Mouse (Mus musculus) heart, embryonic 13.5 days (tissue): ENCODE measurements around the gene Dnajb1. TPM values are rescaled to one million over a fixed set of nuclear protein-coding genes. Genes with fewer than 3 reads are reported as not detected.

Experiments used
- ATAC-seq: fragments of 200-750 bp; cut with Nextera tagmentation; 2 replicates; pipeline ENCODE4 v1.8.0; 2017; ENCODE audit warnings: moderate TSS enrichment; ENCODE audit not compliant: insufficient number of reproducible peaks, low FRiP score, low TSS enrichment; ENCODE audit errors: extremely low read depth
- H3K27ac ChIP-seq: fragments of 300-500 bp; sonication (generic); replicated peaks from 2 replicates; pipeline ENCODE4 v1.5.1; 2015; ENCODE audit warnings: moderate library complexity, mild to moderate bottlenecking, inconsistent platforms
- H3K27me3 ChIP-seq: fragments of 300-500 bp; sonication (generic); replicated peaks from 2 replicates; pipeline ENCODE4 v1.6.1; 2015; ENCODE audit warnings: mild to moderate bottlenecking, inconsistent platforms
- H3K36me3 ChIP-seq: fragments of 300-500 bp; sonication (generic); 2 replicates; pipeline ENCODE4 v1.6.1; 2015; ENCODE audit warnings: mild to moderate bottlenecking, inconsistent platforms
- H3K4me1 ChIP-seq: fragments of 300-500 bp; sonication (generic); 2 replicates; pipeline ENCODE4 v1.6.1; 2015; ENCODE audit warnings: inconsistent platforms
- H3K4me2 ChIP-seq: fragments of 300-500 bp; sonication (generic); 2 replicates; pipeline ENCODE4 v1.6.1; 2015; ENCODE audit warnings: inconsistent platforms, mild to moderate bottlenecking, moderate library complexity
- H3K4me3 ChIP-seq: fragments of 300-500 bp; sonication (generic); 2 replicates; pipeline ENCODE4 v1.5.1; 2015; ENCODE audit warnings: moderate library complexity, mild to moderate bottlenecking, inconsistent platforms
- H3K9ac ChIP-seq: fragments of 300-500 bp; sonication (generic); 2 replicates; pipeline ENCODE4 v1.6.1; 2015; ENCODE audit warnings: inconsistent platforms, mild to moderate bottlenecking, moderate library complexity
- H3K9me3 ChIP-seq: fragments of 300-500 bp; sonication (generic); 2 replicates; pipeline ENCODE4 v1.6.1; 2016; ENCODE audit warnings: inconsistent platforms
- WGBS: fragments of 180-500 bp; shearing (Covaris S2); methylation state at CpG from one replicate; pipeline ENCODE4 v1.1.7; 2015; ENCODE audit warnings: mixed read lengths; 5-methylcytosine and 5-hydroxymethylcytosine counted together
- polyA plus RNA-seq: library from polyadenylated mRNA; unstranded; fragments of >200 nt; fragmentation: Nextera tagmentation; extraction: Ambion mirVana; gene quantifications from 2 replicates; pipeline ENCODE4 v1.2.1, GENCODE M21; 2015

The Dnajb1 gene
- polyA plus RNA-seq, 1 experiment from 2014 or later: 41.4 TPM

DNA sequence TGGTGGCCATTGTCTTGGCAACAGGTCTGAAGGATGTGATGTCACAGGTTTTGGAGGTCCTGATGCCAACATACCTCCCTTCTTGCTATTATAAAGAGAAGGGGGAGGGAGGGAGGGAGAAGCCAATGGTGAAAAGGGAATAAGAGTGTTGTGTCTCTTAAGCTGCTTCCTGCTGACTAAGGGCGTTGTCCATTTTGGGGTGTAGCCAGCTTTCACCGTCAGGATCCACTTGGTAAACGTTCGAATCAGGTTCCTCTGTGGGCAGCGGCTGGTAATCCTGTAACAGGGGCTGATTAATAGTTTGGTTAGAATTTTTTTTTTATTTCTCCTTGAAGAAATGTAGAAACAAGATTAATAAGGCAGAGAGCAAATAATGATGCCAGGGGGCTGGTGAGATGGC is 31.7 kb downstream of the Dnajb1 start:
- peaks cover 8% of the 10 kb centered on the region; the same call in 1 of the 2 replicates for H3K27me3 ChIP-seq
- H3K9me3 ChIP-seq: 0 out of 2 replicates have a peak, but pooled peaks cover 4% of the 10 kb centered on the region
- ATAC-seq: no peak
- H3K4me1 ChIP-seq: no peaks in the 10 kb centered on the region
- 69% methylated on average over 5 of the region's 5 CpGs for WGBS
- H3K4me2 ChIP-seq: no peak overlapping the region
- H3K4me3 ChIP-seq: no peak overlapping the region
- H3K27ac ChIP-seq: no peak overlapping the region
- H3K9ac ChIP-seq: no peak overlapping the region
- H3K36me3 ChIP-seq: no peaks in the 10 kb centered on the region

- Histone ChIP-seq H3K4me3 (no peak overlapping the region), H3K4me2 (no peak overlapping the region), H3K9ac (no peak overlapping the region), H3K4me1 (peaks cover 4% of the 10 kb centered on the region; the same call in 1 of the 2 replicates), H3K9me3 (no peaks in the 10 kb centered on the region), H3K36me3 (no peaks in the 10 kb centered on the region), H3K27ac (no peak overlapping the region), H3K27me3 (peaks cover 11% of the 10 kb centered on the region; the same call in 1 of the 2 replicates)
- 87% methylated on average over 11 of the region's 11 CpGs for WGBS
- ATAC-seq: no peak
Measured at GRCm38 (mm10) chr8:83647511-83647910, 39.5 kb downstream of the Dnajb1 start.

GRCm38 (mm10) chr8:83648031-83648430 is 40.0 kb downstream of the Dnajb1 start:
- H3K4me2 ChIP-seq: no peak overlapping the region
- no peaks in the 10 kb centered on the region for H3K9me3 ChIP-seq
- no peak for ATAC-seq
- H3K27me3 ChIP-seq: peaks cover 11% of the 10 kb centered on the region; the same call in 1 of the 2 replicates
- H3K9ac ChIP-seq: no peak overlapping the region
- WGBS: 87% methylated on average over 4 of the region's 4 CpGs
- H3K27ac ChIP-seq: no peak overlapping the region
- H3K36me3 ChIP-seq: no peaks in the 10 kb centered on the region
- no peak overlapping the region for H3K4me3 ChIP-seq
- peaks cover 4% of the 10 kb centered on the region; the same call in 1 of the 2 replicates for H3K4me1 ChIP-seq

- no peak for ATAC-seq
- no peak overlapping the region for H3K27ac ChIP-seq
- peaks cover 4% of the 10 kb centered on the region; the same call in 1 of the 2 replicates for H3K27me3 ChIP-seq
- no peaks in the 10 kb centered on the region for H3K9me3 ChIP-seq
- H3K4me1 ChIP-seq: peaks cover 15% of the 10 kb centered on the region
- WGBS: 89% methylated on average over 6 of the region's 6 CpGs
- no peak overlapping the region for H3K4me2 ChIP-seq
- H3K4me3 ChIP-seq: no peak overlapping the region
- no peaks in the 10 kb centered on the region; the same call in 1 of the 2 replicates for H3K36me3 ChIP-seq
- H3K9ac ChIP-seq: no peak overlapping the region
Measured at GRCm38 (mm10) chr8:83649699-83650098, 41.7 kb downstream of the Dnajb1 start.

DNA sequence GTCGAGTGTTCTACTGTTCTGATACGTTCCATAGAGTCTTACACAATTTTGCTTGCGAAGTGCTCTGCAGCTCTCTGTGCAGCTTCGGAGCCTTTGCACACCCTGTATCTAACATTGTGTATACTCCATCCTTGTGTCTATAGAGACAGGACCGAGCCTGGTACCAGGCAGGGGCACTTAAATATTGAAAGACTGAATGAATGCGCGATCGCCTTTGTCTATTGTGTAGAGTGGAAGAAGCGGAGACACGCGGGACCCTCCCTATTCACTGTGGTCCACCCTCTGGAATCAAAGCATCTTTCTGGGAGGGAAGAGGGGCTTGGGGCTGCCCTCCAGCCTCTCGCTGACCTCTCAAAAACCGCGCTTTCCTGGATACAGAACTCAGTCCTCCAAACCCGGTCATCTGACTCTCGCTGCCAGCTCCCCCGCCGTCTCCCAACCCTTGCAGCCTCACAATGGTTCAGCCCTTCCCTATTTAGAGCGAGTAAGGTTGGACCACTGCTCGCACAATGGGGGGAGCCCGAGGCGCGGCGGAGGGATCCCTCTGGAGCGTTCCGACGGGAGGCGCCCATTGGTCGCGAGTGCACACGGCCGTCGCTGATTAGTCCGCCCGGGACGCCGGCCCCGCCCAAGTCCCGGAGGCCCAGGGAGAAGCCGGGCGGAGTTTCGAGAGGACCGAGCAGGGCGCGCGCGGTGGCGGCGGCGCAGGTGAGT is 44.2 kb downstream of the Dnajb1 start, which contains the start of gene Gipc1:
TSS of gene Gipc1 (plus strand) at position 648 of the 714 bp plus-strand sequence.
- H3K27me3 ChIP-seq: no peaks in the 10 kb centered on the region
- ATAC-seq: peak; percentile 92
- 4% methylated on average over 48 of the region's 50 CpGs for WGBS
- H3K9ac ChIP-seq: peak within 1 kb of the TSS; percentile 88
- H3K36me3 ChIP-seq: peaks cover 19% of the 10 kb centered on the region
- H3K27ac ChIP-seq: peak within 1 kb of the TSS; percentile 76
- peaks cover 28% of the 10 kb centered on the region for H3K4me1 ChIP-seq
- peak within 1 kb of the TSS; percentile 77 for H3K4me3 ChIP-seq
- peak within 1 kb of the TSS; percentile 95 for H3K4me2 ChIP-seq
- no peaks in the 10 kb centered on the region for H3K9me3 ChIP-seq

GRCm38 (mm10) chr8:83652744-83653661 is 45.0 kb downstream of the Dnajb1 start:
- Histone ChIP-seq H3K27ac (peak overlapping the region; percentile 76), H3K4me1 (peaks cover 28% of the 10 kb centered on the region), H3K9ac (peak overlapping the region; percentile 88), H3K27me3 (no peaks in the 10 kb centered on the region), H3K36me3 (peaks cover 27% of the 10 kb centered on the region), H3K4me2 (peak overlapping the region; percentile 95), H3K4me3 (peak overlapping the region; percentile 77), H3K9me3 (no peaks in the 10 kb centered on the region)
- ATAC-seq: 0 out of 2 replicates have a peak, but pooled peaks have one; percentile 4
- 1% methylated on average over 37 of the region's 46 CpGs for WGBS

- peak overlapping the region; percentile 88 for H3K9ac ChIP-seq
- ATAC-seq: no peak
- WGBS: 33% methylated on average over 10 of the region's 10 CpGs
Measured at GRCm38 (mm10) chr8:83653662-83654017, 45.6 kb downstream of the Dnajb1 start.

GRCm38 (mm10) chr8:83654725-83655124 is 46.7 kb downstream of the Dnajb1 start:
- no peak overlapping the region for H3K9ac ChIP-seq
- H3K4me1 ChIP-seq: peaks cover 28% of the 10 kb centered on the region
- H3K4me3 ChIP-seq: no peak overlapping the region
- WGBS: 86% methylated on average over 6 of the region's 6 CpGs
- no peak overlapping the region for H3K4me2 ChIP-seq
- H3K36me3 ChIP-seq: peaks cover 38% of the 10 kb centered on the region
- ATAC-seq: no peak
- H3K9me3 ChIP-seq: no peaks in the 10 kb centered on the region
- H3K27ac ChIP-seq: no peak overlapping the region
- no peaks in the 10 kb centered on the region for H3K27me3 ChIP-seq

More at GRCm38 (mm10) chr8:83653662-83654017, 45.6 kb downstream of the Dnajb1 start:
- peak overlapping the region; percentile 95 for H3K4me2 ChIP-seq
- H3K9me3 ChIP-seq: no peaks in the 10 kb centered on the region
- peaks cover 28% of the 10 kb centered on the region for H3K4me1 ChIP-seq
- H3K36me3 ChIP-seq: peaks cover 30% of the 10 kb centered on the region
- H3K27ac ChIP-seq: peak overlapping the region; percentile 76
- no peaks in the 10 kb centered on the region for H3K27me3 ChIP-seq
- H3K4me3 ChIP-seq: peak overlapping the region; percentile 77

DNA sequence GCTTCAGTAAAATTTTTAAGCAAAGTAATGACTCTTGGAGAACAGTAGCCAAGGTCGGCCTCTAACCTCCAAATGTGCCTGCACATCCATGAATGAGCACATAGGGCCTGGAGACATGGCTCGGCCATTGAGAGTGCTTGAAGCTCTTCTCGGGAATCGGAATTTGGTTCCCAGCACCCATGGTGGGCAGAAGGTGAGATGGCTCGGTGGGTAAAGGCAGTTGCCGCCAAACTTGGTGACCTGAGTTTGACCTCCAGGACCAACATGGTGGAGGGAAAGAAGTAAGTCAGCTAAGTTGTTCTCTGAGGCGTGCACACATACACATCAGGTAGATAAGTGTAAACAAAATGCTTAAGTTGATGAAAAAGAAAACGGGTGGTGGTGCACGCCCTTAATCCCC is 48.0 kb downstream of the Dnajb1 start:
- ATAC-seq: no peak
- Histone ChIP-seq H3K27ac (peak overlapping the region; percentile 33; the same call in 1 of the 2 replicates), H3K9me3 (no peaks in the 10 kb centered on the region), H3K9ac (no peak overlapping the region), H3K27me3 (no peaks in the 10 kb centered on the region), H3K36me3 (peaks cover 38% of the 10 kb centered on the region), H3K4me3 (no peak overlapping the region), H3K4me2 (no peak overlapping the region), H3K4me1 (peaks cover 41% of the 10 kb centered on the region)
- WGBS: 82% methylated on average over 9 of the region's 9 CpGs

GRCm38 (mm10) chr8:83656484-83657246 is 48.7 kb downstream of the Dnajb1 start:
- ATAC-seq: no peak
- Histone ChIP-seq H3K4me1 (peaks cover 46% of the 10 kb centered on the region), H3K36me3 (peaks cover 38% of the 10 kb centered on the region), H3K9ac (no peak overlapping the region), H3K27me3 (no peaks in the 10 kb centered on the region), H3K27ac (peak overlapping the region; percentile 33), H3K4me3 (no peak overlapping the region), H3K4me2 (no peak overlapping the region), H3K9me3 (no peaks in the 10 kb centered on the region)
- 67% methylated on average over 13 of the region's 13 CpGs for WGBS
